Mouse (Mus musculus) CH12.LX (cell line): ENCODE measurements around the gene Figla. TPM values are rescaled to one million over a fixed set of nuclear protein-coding genes. Genes with fewer than 3 reads are reported as not detected.

ENCODE experiments used
- DNase-seq: peaks from one replicate; pipeline ENCODE4 v3.0.0-alpha.2; 2013; ENCODE audit errors: extremely low read depth
- H3K27ac ChIP-seq: 2 replicates; pipeline ENCODE4 v1.5.1; 2012; ENCODE audit warnings: low read depth, mild to moderate bottlenecking, control low read depth, moderate library complexity; ENCODE audit not compliant: insufficient read depth
- H3K27me3 ChIP-seq: replicated peaks from 2 replicates; pipeline ENCODE3; 2012; ENCODE audit warnings: inconsistent platforms
- H3K36me3 ChIP-seq, 2 experiments: replicated peaks in 1 of 2; 2 replicates each; pipeline versions ENCODE3 to v1.6.1; 2012; ENCODE audit warnings: inconsistent platforms in 1 of 2, low read length in 1 of 2, mild to moderate bottlenecking in 1 of 2, mixed read lengths in 1 of 2, moderate library complexity in 1 of 2; ENCODE audit not compliant: control insufficient read depth in 1 of 2, insufficient read depth in 1 of 2
- H3K4me1 ChIP-seq, 2 experiments: 2 replicates each; pipeline ENCODE4 v1.6.1; 2012; ENCODE audit warnings: inconsistent platforms in 1 of 2, moderate library complexity in 1 of 2; ENCODE audit not compliant: insufficient read depth in 2 of 2, control insufficient read depth in 1 of 2
- H3K4me2 ChIP-seq: 2 replicates; pipeline ENCODE4 v1.6.1; 2012; ENCODE audit warnings: low read depth, mild to moderate bottlenecking, control low read depth; ENCODE audit not compliant: poor library complexity, insufficient read depth, severe bottlenecking
- H3K4me3 ChIP-seq, 3 experiments: fragments of 150-350 bp in 1 of 3; sonication (generic) in 1 of 3; replicated peaks in 1 of 3; 2 replicates each; pipeline versions ENCODE3 to v1.5.1; 2011 to 2012; ENCODE audit warnings: low read depth in 2 of 3, low read length in 2 of 3, mild to moderate bottlenecking in 2 of 3, moderate library complexity in 2 of 3, control low read depth in 1 of 3, improper control_type of control experiment in 1 of 3, inconsistent platforms in 1 of 3, mixed read lengths in 1 of 3; ENCODE audit not compliant: poor library complexity in 1 of 3
- H3K79me2 ChIP-seq: replicated peaks from 2 replicates; pipeline ENCODE4 v1.6.1; 2012; ENCODE audit warnings: mild to moderate bottlenecking, moderate library complexity; ENCODE audit not compliant: control insufficient read depth, poor library complexity, insufficient read depth, severe bottlenecking; ENCODE audit errors: extremely low read depth
- H3K9ac ChIP-seq: 2 replicates; pipeline ENCODE4 v1.6.1; 2012; ENCODE audit warnings: low read depth, mild to moderate bottlenecking, control low read depth, moderate library complexity; ENCODE audit not compliant: insufficient read depth
- H3K9me3 ChIP-seq: replicated peaks from 2 replicates; pipeline ENCODE3; 2012; ENCODE audit warnings: low read length, inconsistent platforms, mixed read lengths
- BHLHE40 ChIP-seq: IDR thresholded peaks from 2 replicates; pipeline ENCODE4 v1.6.1; 2011; ENCODE audit warnings: mild to moderate bottlenecking, low read depth, low read length, improper control_type of control experiment
- CHD2 ChIP-seq: IDR thresholded peaks from 2 replicates; pipeline ENCODE4 v1.6.1; 2011; ENCODE audit warnings: low read length, improper control_type of control experiment
- E2F4 ChIP-seq: IDR thresholded peaks from 2 replicates; pipeline ENCODE4 v1.6.1; 2011; ENCODE audit warnings: low read depth, low read length, improper control_type of control experiment; ENCODE audit not compliant: insufficient replicate concordance
- ETS1 ChIP-seq: conservative IDR thresholded peaks from 2 replicates; pipeline ENCODE4 v1.6.1; 2012; ENCODE audit warnings: low read depth, mild to moderate bottlenecking, inconsistent platforms, low read length, improper control_type of control experiment, moderate library complexity
- GABPA ChIP-seq: IDR thresholded peaks from 2 replicates; pipeline ENCODE4 v1.6.1; 2012; ENCODE audit warnings: low read depth, low read length, improper control_type of control experiment, inconsistent platforms; ENCODE audit not compliant: insufficient replicate concordance
- JUND ChIP-seq: conservative IDR thresholded peaks from 2 replicates; pipeline ENCODE4 v1.6.1; 2011; ENCODE audit warnings: low read depth, low read length, improper control_type of control experiment
- KAT2A ChIP-seq: IDR thresholded peaks from 2 replicates; pipeline ENCODE4 v1.6.1; 2012; ENCODE audit warnings: low read length, improper control_type of control experiment, inconsistent platforms; ENCODE audit not compliant: insufficient replicate concordance
- MAZ ChIP-seq: IDR thresholded peaks from 2 replicates; pipeline ENCODE4 v1.6.1; 2012; ENCODE audit warnings: low read depth, mild to moderate bottlenecking, inconsistent platforms, low read length, improper control_type of control experiment, moderate library complexity
- MEF2A ChIP-seq: IDR thresholded peaks from 2 replicates; pipeline ENCODE4 v1.6.1; 2014; ENCODE audit warnings: low read depth, mild to moderate bottlenecking, inconsistent platforms, low read length, improper control_type of control experiment, borderline replicate concordance
- NRF1 ChIP-seq: IDR thresholded peaks from 2 replicates; pipeline ENCODE4 v1.6.1; 2014; ENCODE audit warnings: low read depth, mild to moderate bottlenecking, inconsistent platforms, low read length, improper control_type of control experiment, moderate library complexity
- POLR2A ChIP-seq: IDR thresholded peaks from 2 replicates; pipeline ENCODE4 v1.6.1; 2011; ENCODE audit warnings: low read depth, mild to moderate bottlenecking, improper control_type of control experiment, low read length
- POLR2AphosphoS2 ChIP-seq: IDR thresholded peaks from 2 replicates; pipeline ENCODE4 v1.6.1; 2011; ENCODE audit warnings: low read depth, low read length, improper control_type of control experiment
- RAD21 ChIP-seq: IDR thresholded peaks from 2 replicates; pipeline ENCODE4 v1.6.1; 2011; ENCODE audit warnings: low read depth, mild to moderate bottlenecking, low read length, improper control_type of control experiment, moderate library complexity
- RCOR1 ChIP-seq: conservative IDR thresholded peaks from 2 replicates; pipeline ENCODE4 v1.6.1; 2012; ENCODE audit warnings: low read depth, mild to moderate bottlenecking, inconsistent platforms, low read length, improper control_type of control experiment
- SIN3A ChIP-seq: IDR thresholded peaks from 2 replicates; pipeline ENCODE4 v1.6.1; 2012; ENCODE audit warnings: low read length, improper control_type of control experiment, inconsistent platforms
- SMC3 ChIP-seq: IDR thresholded peaks from 2 replicates; pipeline ENCODE4 v1.6.1; 2011; ENCODE audit warnings: low read depth, low read length, improper control_type of control experiment
- TBP ChIP-seq: conservative IDR thresholded peaks from 2 replicates; pipeline ENCODE4 v1.6.1; 2011; ENCODE audit warnings: low read depth, low read length, improper control_type of control experiment
- TCF12 ChIP-seq: IDR thresholded peaks from 2 replicates; pipeline ENCODE4 v1.6.1; 2014; ENCODE audit warnings: low read depth, mild to moderate bottlenecking, inconsistent platforms, low read length, improper control_type of control experiment
- USF1 ChIP-seq: IDR thresholded peaks from 2 replicates; pipeline ENCODE4 v1.6.1; 2014; ENCODE audit warnings: low read depth, mild to moderate bottlenecking, inconsistent platforms, low read length, improper control_type of control experiment
- ZC3H11A ChIP-seq: IDR thresholded peaks from 2 replicates; pipeline ENCODE4 v1.6.1; 2012; ENCODE audit warnings: low read depth, mild to moderate bottlenecking, inconsistent platforms, low read length, improper control_type of control experiment
- dilution Hi-C: fragments of 300-500 bp; cut with MboI; formaldehyde crosslinking; loops from 2 replicates; pipeline ENCODE4 v1.14.3; 2020; ENCODE audit warnings: low sequenced_read_pairs; ENCODE audit not compliant: extremely low pct_unique_long_range_greater_than_20kb, extremely low pct_ligation_motif_present
- in situ Hi-C: fragments of 300-500 bp; cut with MboI; formaldehyde crosslinking; loops from 3 replicates; pipeline ENCODE4 v1.14.3; 2019; ENCODE audit warnings: low sequenced_read_pairs, low pct_ligation_motif_present, low pct_unique_long_range_greater_than_20kb, mixed read lengths
- polyA plus RNA-seq: library from polyadenylated mRNA; unstranded; fragments of >175 nt; gene quantifications from 2 replicates; pipeline ENCODE4 v1.2.1, GENCODE M21; 2012; ENCODE audit warnings: low read depth; ENCODE audit not compliant: insufficient read length
- total RNA-seq, 2 experiments: library from RNA; depleted of rRNA; stranded (reverse); fragments of 300-350 nt in 1 of 2; fragments of >200 nt in 1 of 2; gene quantifications; 2 replicates each; pipeline ENCODE4 v1.2.3; 2012 to 2014

The Figla gene
- total and polyA plus RNA-seq, 3 experiments: not detected

DNA sequence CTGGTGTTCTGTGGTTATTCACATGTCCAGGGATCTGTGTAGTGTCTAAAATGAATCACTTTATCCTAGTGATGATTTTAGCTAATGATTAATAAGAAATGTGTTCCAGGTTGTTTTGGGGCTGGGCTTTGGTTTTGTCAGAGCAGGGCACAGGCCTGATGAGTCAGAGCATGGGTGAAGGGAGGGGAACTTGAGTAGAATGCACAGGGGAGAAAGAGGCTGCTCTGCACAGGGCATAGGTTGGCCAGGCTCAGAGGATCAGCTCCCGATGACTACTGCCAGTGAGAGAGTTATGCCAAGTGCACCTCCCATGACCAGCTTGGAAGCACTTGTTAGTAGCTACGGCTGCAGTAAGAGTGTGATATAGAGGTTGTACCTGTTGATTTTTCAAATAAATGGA lies 15.6 kb downstream of the Figla start:
- in situ Hi-C loops (no loop called here), dilution Hi-C loops (no loop called here)
- H3K36me3 ChIP-seq: no peaks in the 10 kb centered on the region
- no peaks in the 10 kb centered on the region for H3K79me2 ChIP-seq
- peaks cover 47% of the 10 kb centered on the region for H3K27me3 ChIP-seq
- no peak overlapping the region for H3K4me2 ChIP-seq
- no peak overlapping the region for H3K27ac ChIP-seq
- DNase-seq: no peak
- no peaks in the 10 kb centered on the region for H3K9me3 ChIP-seq
- H3K4me1 ChIP-seq: no peaks in the 10 kb centered on the region
- H3K9ac ChIP-seq: no peak overlapping the region
- H3K4me3 ChIP-seq: no peak overlapping the region
- no peak for TF ChIP-seq RAD21
- TF ChIP-seq ETS1: no peak
- TF ChIP-seq, all 38 proteins: peak for 0

DNA sequence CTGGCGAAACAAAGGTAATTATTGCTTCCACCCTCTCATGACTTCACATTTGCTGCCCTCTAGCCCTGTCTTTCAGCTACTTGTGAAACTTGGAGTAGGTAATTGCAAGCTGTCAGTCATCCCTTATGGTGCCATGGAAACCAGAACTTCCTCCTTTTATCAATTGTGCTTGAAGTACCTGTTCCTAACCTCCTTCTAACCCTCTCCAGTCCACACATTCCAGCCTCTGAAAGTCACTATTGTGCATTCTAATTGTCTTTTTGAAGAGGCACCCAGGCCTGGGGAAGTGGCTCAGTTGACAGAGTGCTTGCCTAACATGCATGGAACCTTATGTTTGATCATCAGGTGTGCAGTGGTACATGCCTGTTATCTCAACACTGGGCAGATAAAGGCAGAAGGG lies 17.7 kb downstream of the Figla start:
- Histone ChIP-seq H3K27ac (no peak overlapping the region), H3K4me1 (no peaks in the 10 kb centered on the region), H3K79me2 (no peaks in the 10 kb centered on the region), H3K27me3 (peaks cover 47% of the 10 kb centered on the region), H3K9ac (no peak overlapping the region), H3K4me3 (no peak overlapping the region), H3K4me2 (no peak overlapping the region), H3K9me3 (no peaks in the 10 kb centered on the region), H3K36me3 (no peaks in the 10 kb centered on the region)
- no peak for DNase-seq
- TF ChIP-seq BHLHE40 (no peak), MEF2A (no peak), USF1 (no peak), E2F4 (no peak), KAT2A (no peak), CHD2 (no peak)
- in situ Hi-C loops (no loop called here), dilution Hi-C loops (no loop called here)

DNA sequence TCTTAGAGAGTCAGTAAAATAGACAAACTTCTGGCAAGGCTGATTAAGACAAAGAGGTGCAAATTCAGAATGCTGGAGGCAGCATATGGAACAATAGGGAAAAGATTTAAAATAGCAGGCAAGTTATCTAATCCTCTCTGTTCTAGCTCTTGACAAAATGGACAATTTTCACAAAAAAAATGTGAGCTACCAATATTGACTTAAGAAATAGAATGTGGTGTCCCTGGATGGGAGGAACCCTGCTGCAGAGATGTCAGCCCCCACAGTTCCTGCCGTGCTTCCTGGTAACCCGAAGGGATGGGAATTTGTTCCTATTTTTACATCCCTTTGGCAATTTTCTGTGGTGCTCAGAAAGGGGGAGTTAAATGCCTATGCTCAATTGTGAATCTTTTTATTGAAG lies 22.9 kb downstream of the Figla start:
- no peaks in the 10 kb centered on the region for H3K4me1 ChIP-seq
- H3K79me2 ChIP-seq: no peaks in the 10 kb centered on the region
- no peak for TF ChIP-seq RCOR1
- TF ChIP-seq SMC3: no peak
- no peak for TF ChIP-seq POLR2AphosphoS2
- no peak for TF ChIP-seq MAZ
- no peak for TF ChIP-seq NRF1
- TF ChIP-seq CHD2: no peak
- no peak for TF ChIP-seq POLR2A
- no peak for TF ChIP-seq TCF12
- no peak for TF ChIP-seq GABPA
- TF ChIP-seq ZC3H11A: no peak
- TF ChIP-seq TBP: no peak
- no peak for TF ChIP-seq ETS1
- no peak for TF ChIP-seq MEF2A
- no peak for TF ChIP-seq JUND
- no peak for TF ChIP-seq SIN3A
- TF ChIP-seq, all 38 proteins: peak for 0
- Histone ChIP-seq H3K27me3 (peaks cover 46% of the 10 kb centered on the region), H3K9me3 (no peaks in the 10 kb centered on the region), H3K4me2 (no peak overlapping the region), H3K27ac (no peak overlapping the region), H3K9ac (no peak overlapping the region), H3K4me3 (no peak overlapping the region), H3K36me3 (no peaks in the 10 kb centered on the region)
- dilution Hi-C loops (no loop called here), in situ Hi-C loops (no loop called here)
- DNase-seq: no peak
